Mouse (Mus musculus) ES-E14 (cell line): Measurements from ENCODE around the gene Marveld1. TPM values are rescaled to one million over a fixed set of nuclear protein-coding genes. Genes with fewer than 3 reads are reported as not detected.

Experiments
- DNase-seq: peaks from one replicate; pipeline ENCODE4 v3.0.0-alpha.2; 2013; ENCODE audit warnings: low read depth, low spot score
- H3K27ac ChIP-seq: 2 replicates; pipeline ENCODE4 v1.5.1; 2012; ENCODE audit warnings: low read depth, mild to moderate bottlenecking, low read length, moderate library complexity, mixed read lengths; ENCODE audit not compliant: poor library complexity, insufficient read depth, severe bottlenecking
- H3K36me3 ChIP-seq: 2 replicates; pipeline ENCODE4 v1.6.1; 2012; ENCODE audit warnings: mild to moderate bottlenecking, low read length, moderate library complexity, mixed read lengths; ENCODE audit not compliant: control insufficient read depth, poor library complexity, insufficient read depth, severe bottlenecking
- H3K4me1 ChIP-seq, 2 experiments: fragments of 150-350 bp in 1 of 2; sonication (generic) in 1 of 2; 2 replicates each; pipeline ENCODE4 v1.6.1; 2012; ENCODE audit warnings: low read length in 2 of 2, mild to moderate bottlenecking in 1 of 2, mixed read lengths in 1 of 2; ENCODE audit not compliant: control insufficient read depth in 2 of 2, insufficient read depth in 2 of 2, poor library complexity in 1 of 2
- H3K4me3 ChIP-seq, 2 experiments: fragments of 150-350 bp in 1 of 2; sonication (generic) in 1 of 2; 2 replicates each; pipeline ENCODE4 v1.5.1; 2012; ENCODE audit warnings: low read length in 2 of 2, low read depth in 1 of 2, mild to moderate bottlenecking in 1 of 2, mixed read lengths in 1 of 2; ENCODE audit not compliant: insufficient read depth in 1 of 2, poor library complexity in 1 of 2, severe bottlenecking in 1 of 2
- H3K9ac ChIP-seq: 2 replicates; pipeline ENCODE4 v1.6.1; 2012; ENCODE audit warnings: low read depth, mild to moderate bottlenecking, low read length, mixed read lengths; ENCODE audit not compliant: poor library complexity, insufficient read depth, severe bottlenecking
- H3K9me3 ChIP-seq: fragments of 150-350 bp; sonication (generic); 2 replicates; pipeline ENCODE4 v1.6.1; 2012; ENCODE audit warnings: low read depth, mild to moderate bottlenecking, low read length; ENCODE audit not compliant: control insufficient read depth, insufficient read depth
- CHD2 ChIP-seq: IDR thresholded peaks from 2 replicates; pipeline ENCODE4 v1.6.1; 2014; ENCODE audit warnings: mild to moderate bottlenecking, low read depth, low read length, inconsistent platforms
- HCFC1 ChIP-seq: IDR thresholded peaks from 2 replicates; pipeline ENCODE4 v1.6.1; 2012; ENCODE audit warnings: low read length, inconsistent platforms, borderline replicate concordance; ENCODE audit not compliant: insufficient read depth
- MAFK ChIP-seq: IDR thresholded peaks from 2 replicates; pipeline ENCODE4 v1.6.1; 2014; ENCODE audit warnings: mild to moderate bottlenecking, low read depth, low read length, inconsistent platforms; ENCODE audit not compliant: insufficient read depth
- ZC3H11A ChIP-seq: IDR thresholded peaks from 2 replicates; pipeline ENCODE4 v1.6.1; 2012; ENCODE audit warnings: low read depth, mild to moderate bottlenecking, inconsistent platforms, low read length, borderline replicate concordance
- ZNF384 ChIP-seq: IDR thresholded peaks from 2 replicates; pipeline ENCODE4 v1.6.1; 2012; ENCODE audit warnings: low read depth, low read length, inconsistent platforms
- in situ Hi-C, 2 experiments: fragments of 600-800 bp; cut with MboI; formaldehyde crosslinking; loops; one replicate each; pipeline ENCODE4 v1.15.1; 2025; ENCODE audit warnings: low sequenced_read_pairs in 2 of 2, inconsistent platforms in 1 of 2; ENCODE audit not compliant: unreplicated experiment in 2 of 2
- total RNA-seq: library from RNA; depleted of rRNA; stranded (reverse); fragments of 300-350 nt; gene quantifications from 2 replicates; pipeline ENCODE4 v1.2.3, GENCODE M21; 2012

The Marveld1 gene
- total RNA-seq, 1 experiment = 39.8 TPM

GRCm38 (mm10) chr19:42127024-42127423 lies 20.2 kb upstream of the Marveld1 start:
- peaks cover 24 to 26% of the 10 kb centered on the region in 2 experiments for H3K4me1 ChIP-seq
- no peak for DNase-seq
- no peaks in the 10 kb centered on the region for H3K9me3 ChIP-seq
- peak overlapping the region; percentile 85 to 100; a peak in 2 of 4 replicates for H3K4me3 ChIP-seq
- 0 out of 2 replicates have a peak overlapping the region, but pooled peaks have one; percentile 16 for H3K9ac ChIP-seq
- peaks cover 26% of the 10 kb centered on the region for H3K36me3 ChIP-seq
- H3K27ac ChIP-seq = no peak overlapping the region
- in situ Hi-C loops = no loop called here
- no peak for TF ChIP-seq ZNF384
- TF ChIP-seq CHD2 = no peak
- TF ChIP-seq MAFK = no peak
- TF ChIP-seq HCFC1 = no peak
- TF ChIP-seq ZC3H11A = no peak

DNA sequence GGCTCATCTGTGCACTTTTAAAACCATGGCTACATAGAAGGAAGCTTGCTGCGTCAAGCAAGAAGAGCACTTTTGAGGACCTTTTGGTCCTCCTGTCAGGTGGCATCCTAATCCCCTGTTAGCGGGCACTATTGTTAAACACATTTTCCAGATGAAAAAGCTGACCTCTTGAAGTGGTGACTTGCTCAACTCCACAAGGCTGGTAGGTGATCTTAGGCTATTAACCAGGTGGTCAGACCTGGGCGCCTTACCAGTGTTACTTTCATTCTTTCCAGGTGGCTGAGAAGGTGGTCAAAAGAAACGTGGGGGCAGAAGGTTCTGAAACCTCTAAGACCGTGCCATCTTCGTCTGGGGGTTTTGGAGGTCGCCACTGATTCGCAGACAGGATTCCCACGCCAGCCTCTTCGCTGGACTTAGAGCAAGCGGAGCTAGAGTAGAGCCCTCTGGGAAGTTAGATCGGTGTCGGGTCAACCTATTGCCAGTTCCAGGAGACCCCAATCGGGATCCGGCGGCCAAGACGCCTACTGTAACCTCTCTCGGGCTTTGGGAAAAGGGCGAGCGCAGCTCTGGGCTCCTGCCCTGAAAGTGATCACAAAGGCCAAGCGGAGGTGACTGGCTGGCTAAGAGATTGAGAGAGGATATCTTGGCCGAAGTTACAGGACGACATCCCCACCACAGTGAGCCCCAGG lies 19.0 kb upstream of the Marveld1 start:
- TF ChIP-seq ZNF384 (no peak), HCFC1 (0 out of 2 replicates have a peak, but pooled peaks have one; percentile 10)
- Histone ChIP-seq H3K9ac (peak overlapping the region; percentile 94), H3K4me3 (peak overlapping the region; percentile 85 to 100), H3K9me3 (no peaks in the 10 kb centered on the region), H3K36me3 (peaks cover 20% of the 10 kb centered on the region), H3K4me1 (peaks cover 24 to 26% of the 10 kb centered on the region in 2 experiments), H3K27ac (peak overlapping the region; percentile 80)
- in situ Hi-C loops = no loop called here
- no peak for DNase-seq

DNA sequence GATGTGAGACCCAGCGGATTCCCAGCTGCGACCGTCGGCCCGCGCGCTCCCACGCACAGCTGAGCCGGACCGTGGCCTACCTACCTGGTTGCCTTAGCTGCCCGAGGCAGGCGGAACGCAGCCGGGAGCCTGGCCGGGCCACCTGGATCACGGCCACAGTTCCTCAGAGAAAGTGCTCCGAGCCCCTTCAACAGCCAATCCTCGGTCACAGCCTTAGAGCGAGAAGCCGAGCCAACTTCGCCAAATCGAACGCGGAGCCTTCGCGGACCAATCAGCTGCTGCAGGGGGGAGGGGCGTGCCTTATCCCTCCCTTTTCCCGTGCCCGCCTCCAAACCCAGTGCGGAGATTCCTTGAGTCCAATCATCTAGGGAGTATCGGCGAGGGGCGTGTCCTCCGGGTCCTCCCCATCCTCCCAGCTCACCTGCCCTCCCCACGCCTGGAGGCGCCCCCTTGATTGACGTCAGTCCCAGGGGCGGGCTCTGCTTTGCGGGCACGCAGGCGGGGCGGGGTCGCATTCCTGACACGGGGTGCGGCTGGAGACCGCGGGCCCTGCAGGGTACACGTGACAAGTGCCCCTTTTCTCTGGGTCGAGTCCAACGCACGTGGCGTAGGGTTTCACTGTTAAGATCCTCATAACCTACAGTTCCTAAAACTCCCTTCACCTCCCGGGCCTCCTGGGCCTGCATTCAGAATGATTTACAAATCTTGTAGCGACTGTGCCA lies 18.3 kb upstream of the Marveld1 start, which contains the start of gene Avpi1:
Gene Avpi1, minus strand, starts transcription at position 273 of the 722 bp plus-strand sequence.
- H3K36me3 ChIP-seq = peaks cover 13% of the 10 kb centered on the region
- H3K9ac ChIP-seq = peak within 1 kb of the TSS; percentile 94
- peak; percentile 100 for DNase-seq
- peaks cover 26% of the 10 kb centered on the region in 2 experiments for H3K4me1 ChIP-seq
- peak within 1 kb of the TSS; percentile 87 for H3K27ac ChIP-seq
- in situ Hi-C loops = no loop called here
- 0 out of 2 replicates have a peak, but pooled peaks have one; percentile 52 for TF ChIP-seq CHD2
- TF ChIP-seq HCFC1 = no peak
- H3K9me3 ChIP-seq = no peaks in the 10 kb centered on the region
- H3K4me3 ChIP-seq = peak within 1 kb of the TSS; percentile 85 to 100

DNA sequence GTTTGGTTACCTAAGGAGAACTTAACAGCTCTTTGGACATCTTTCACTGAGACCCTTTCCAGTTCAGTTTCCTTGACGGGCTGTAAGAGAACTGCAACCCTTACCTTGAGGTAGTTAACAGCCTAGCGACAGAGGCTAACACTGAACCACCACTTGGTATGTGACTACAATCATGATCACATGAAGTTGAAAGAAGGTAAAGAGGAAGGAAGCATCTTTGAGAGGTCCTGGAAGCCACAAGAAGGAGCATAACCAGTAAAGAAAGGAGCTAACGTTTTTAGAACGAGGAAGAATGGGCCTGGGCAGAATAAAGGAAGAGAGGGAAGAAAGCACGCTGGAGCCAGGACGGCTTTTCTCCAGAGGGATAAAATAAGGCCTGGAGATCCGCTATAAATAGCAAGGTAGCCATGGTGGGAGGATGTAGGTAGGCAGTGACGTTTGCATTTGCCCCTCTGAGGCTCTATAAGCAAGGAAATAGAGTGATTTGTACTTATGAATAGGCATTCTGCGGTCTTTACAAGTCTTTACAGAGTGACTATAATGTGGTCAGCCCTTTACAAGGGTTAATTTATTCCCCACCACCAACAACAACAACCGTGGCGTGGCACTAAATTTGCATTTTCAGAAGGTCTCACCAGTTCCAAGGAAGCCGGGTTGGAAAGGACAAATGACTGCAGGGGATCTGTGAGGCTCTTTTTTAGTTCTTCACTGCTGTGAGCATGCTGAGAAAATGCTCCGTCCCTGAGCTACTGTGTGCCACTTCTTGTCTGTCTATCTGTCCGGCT lies 17.5 kb upstream of the Marveld1 start:
- Histone ChIP-seq H3K4me3 (peak overlapping the region; percentile 14 to 32; a peak in 3 of 4 replicates), H3K9ac (peak overlapping the region; percentile 67), H3K9me3 (no peaks in the 10 kb centered on the region), H3K36me3 (peaks cover 8% of the 10 kb centered on the region), H3K4me1 (peaks cover 27 to 30% of the 10 kb centered on the region in 2 experiments), H3K27ac (peak overlapping the region; percentile 87)
- in situ Hi-C loops = no loop called here
- TF ChIP-seq MAFK = no peak
- no peak for TF ChIP-seq ZC3H11A
- no peak for TF ChIP-seq ZNF384
- no peak for TF ChIP-seq CHD2
- no peak for TF ChIP-seq HCFC1
- DNase-seq = no peak
